Mouse (Mus musculus) left cerebral cortex, postnatal 4 days (tissue): ENCODE results near the gene Catsperd. TPM values are rescaled to one million over a fixed set of nuclear protein-coding genes. Genes with fewer than 3 reads are reported as not detected.

ENCODE experiments used
- DNase-seq: peaks from one replicate; pipeline ENCODE4 v3.0.0-alpha.2; 2022
- intact Hi-C: fragments of 180-260 bp; cut with DNase I; formaldehyde crosslinking; loops from one replicate; pipeline ENCODE4 v1.15.1; 2025
- total RNA-seq, 2 experiments: library from RNA; stranded (reverse); gene quantifications; 2 replicates each; pipeline ENCODE4 v1.2.3; 2021

The Catsperd gene
- total RNA-seq, 2 experiments from 2014 or later = 1.3 to 2.2 TPM

DNA sequence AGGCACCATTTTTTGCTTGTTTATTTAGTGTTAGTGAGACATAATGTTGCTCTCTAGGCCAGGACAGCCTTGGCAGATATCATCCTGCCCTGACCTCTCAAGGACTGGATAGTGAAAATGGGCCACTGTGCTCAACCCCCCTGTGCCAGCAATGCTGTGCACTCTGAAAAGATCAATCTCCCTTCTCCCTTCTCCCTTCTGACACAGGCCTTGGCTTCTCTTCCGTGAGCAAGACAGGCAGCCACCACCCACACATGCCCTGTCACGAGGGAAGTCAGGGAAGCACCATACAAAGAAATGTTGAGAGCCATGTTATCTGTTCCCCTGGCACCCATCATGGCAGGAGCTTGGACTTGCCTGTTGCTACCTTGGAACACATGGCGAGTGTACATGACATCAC, 27.4 kb downstream of the Catsperd start:
- intact Hi-C loops = no loop called here
- DNase-seq = no peak

DNA sequence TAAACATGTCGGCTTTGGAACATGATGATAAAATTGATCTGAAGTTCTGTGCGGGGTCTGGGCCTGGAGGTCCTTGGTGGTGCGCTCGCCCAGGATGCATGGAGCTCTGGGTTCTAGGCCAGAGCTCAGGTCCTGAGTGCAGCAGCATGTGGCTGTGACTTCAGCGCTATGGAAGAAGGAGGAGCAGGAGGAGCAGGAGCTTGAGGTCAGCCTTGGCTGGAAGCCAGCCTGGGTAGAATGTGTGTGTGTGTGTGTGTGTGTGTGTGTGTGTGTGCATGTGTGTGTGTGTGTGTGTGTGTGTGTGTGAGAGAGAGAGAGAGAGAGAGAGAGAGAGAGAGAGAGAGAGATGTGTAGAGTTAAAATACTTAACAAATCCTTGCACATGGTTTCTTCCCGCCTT, 28.2 kb downstream of the Catsperd start:
- intact Hi-C loops = no loop called here
- DNase-seq = no peak

DNA sequence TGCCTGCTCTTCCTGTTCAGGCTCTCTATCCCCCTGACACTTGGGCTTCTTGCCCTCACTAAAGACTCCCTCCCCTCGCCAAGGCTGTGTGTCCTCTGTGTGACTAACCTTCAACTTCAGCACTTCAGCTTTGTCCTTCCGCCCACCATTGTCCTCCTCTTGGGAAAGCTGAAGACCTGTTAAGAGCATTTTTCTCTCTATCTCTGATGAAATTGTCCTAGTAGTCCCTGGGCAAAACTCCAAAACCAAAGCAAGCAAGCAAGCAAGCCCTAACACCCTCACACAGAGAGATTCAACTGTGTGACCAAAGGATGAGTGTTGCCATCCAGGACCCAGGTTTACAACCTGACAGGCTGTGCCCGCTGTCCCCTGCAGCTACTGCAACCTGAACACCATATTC, 35.7 kb downstream of the Catsperd start:
- intact Hi-C loops = no loop called here
- DNase-seq = no peak

DNA sequence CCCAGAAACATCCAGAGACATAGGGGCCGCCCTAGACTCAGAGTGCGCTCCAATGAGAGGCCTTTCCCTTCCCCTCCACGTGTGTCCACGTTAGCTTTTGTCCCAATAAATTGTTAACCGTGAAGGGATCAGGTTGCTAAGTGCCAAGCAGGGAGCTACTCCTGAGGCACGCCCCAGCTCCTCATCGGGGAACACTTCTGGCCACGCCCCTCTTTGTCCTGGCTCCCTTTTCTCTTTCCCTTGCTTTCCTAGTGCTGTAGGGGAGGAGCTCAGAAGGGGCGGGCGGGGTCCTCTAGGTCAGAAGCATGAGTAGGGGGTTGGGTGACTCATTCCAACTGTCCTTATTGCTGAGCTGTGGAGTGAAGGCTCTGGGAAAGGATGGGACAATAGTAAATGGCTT, 36.4 kb downstream of the Catsperd start:
- DNase-seq = no peak
- intact Hi-C loops = no loop called here

DNA sequence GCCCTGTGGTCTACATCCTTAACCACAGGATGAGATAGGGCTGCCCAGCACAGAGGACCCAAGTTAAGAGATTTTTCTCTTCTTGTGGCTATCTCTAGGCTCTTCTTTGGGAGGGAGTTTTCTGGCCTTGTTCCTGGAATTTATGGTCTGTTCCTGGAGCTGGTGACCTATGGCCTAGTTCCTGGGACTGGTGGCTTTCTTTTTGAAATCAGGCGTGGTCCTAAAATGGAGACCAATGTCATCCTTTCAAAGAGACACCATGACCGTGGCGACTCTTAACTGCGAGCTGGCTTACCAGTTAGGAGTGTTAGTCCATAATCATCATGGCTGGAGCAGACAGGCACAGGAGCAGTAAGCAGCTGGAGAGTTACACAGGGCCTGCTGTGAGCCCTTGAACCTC, 38.4 kb downstream of the Catsperd start:
- intact Hi-C loops = no loop called here
- DNase-seq = no peak

DNA sequence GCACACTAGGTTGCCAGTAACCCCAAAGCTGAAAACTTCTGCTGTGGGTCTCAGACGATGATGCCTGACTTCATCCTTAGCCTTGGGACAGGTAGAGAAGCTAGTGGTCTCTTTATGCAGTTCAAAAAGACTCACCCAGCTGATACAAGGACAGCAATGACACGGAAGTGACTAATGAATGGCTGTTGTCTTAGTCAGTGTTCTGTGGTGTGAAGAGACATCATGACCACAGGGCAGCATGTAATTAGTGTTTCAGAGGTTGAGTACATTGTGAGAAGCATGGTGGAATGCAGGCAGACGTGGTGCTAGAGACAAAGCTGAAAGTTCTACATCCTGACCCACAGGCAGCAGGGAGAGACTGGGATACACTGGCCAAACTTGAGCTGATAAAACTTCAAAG, 39.6 kb downstream of the Catsperd start:
- intact Hi-C loops = no loop called here
- no peak for DNase-seq

DNA sequence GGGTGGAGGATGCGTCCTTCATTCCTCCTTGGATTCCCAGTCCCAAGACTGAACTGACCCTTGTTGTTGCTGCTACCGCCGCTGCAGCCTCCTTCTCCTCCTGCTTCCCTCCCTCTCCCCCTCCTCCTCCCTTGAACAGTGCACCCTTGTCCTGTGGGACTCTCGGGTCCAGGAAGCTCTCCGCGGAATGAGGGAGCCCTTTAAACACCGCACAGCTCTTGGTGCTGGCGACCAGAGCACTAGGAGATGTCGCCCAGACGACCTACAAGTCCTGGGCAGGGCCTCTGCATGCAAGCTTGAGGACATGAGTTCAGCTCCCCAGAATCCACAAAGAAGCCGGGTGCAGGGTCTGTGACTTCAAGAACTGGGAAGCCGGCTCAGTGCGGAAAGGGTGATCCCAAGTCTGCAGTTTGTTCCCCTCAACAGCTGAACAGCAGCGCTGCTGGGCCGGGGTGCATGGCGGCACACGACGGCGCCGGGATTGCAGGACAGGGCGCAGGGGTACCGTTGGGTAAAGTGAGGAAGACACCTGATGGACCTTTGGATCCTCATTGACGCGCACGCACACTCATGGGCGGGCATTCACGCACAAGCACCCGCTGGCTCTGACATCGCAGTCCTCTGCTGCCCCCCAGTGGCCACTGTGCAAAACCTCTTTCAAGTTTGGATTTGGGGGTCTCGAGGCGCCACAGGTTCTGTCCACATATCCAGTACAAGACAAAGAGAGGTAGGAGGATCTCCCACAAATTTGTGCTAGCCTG, 40.6 kb downstream of the Catsperd start:
- intact Hi-C loops = no loop called here
- peak; percentile 92 for DNase-seq

DNA sequence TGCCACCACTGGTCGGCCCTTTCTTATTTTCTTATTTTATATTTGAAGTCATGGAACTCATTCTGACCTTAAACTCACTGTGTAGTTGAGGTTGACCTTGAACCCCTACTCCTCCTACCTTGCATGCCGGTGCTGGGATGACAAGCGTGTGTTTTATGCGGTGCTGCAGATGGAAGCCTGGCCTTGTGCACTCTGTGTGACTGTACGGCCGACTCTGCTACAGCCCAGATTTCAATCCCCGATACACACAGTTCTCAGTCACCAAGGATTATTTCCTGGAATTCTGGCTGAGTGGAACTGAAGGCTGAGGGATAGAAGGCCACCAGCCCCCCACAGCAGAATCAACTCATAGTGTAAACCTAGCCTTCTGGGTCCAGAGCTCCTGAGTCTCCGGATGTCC, 41.8 kb downstream of the Catsperd start:
- DNase-seq = no peak
- intact Hi-C loops = no loop called here

DNA sequence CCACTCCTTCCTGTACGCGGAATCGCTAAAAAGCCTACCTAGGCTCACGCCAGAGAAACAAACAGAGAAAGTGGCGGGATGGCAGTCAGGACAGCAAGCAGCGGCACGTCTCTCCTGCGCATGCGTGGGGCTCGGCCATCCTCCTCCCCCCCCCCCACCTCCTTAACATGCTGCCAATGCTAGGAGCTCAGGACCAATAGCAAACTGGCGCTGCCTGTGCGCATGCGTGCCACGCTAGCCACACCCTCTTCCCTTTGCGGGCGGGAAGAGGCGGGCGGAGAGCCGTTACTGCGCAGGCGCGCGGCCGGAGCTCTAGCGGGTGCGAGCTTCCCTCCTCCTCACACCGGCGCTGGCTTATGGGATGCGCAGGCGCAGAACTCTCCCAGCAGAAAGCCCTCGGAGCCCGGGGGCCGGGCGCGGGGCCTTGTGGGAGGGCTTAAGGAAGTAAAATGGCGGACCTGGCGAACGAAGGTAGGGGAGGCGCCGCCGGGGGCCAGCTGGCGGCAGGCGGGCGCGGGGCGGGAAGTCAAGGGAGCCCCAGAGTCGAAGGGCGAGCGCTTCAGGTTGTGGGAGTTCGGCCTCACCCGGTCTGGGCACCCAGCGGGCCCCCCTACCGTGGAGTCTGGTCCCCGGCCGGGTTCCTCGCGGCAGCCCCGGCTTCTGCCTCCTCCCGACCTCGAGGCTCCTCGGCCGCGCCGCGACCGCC, 45.2 kb downstream of the Catsperd start, which contains the start of gene Ranbp3:
Gene Ranbp3, plus strand, starts transcription at position 354 of the 706 bp plus-strand sequence.
- intact Hi-C loops = no loop called here

DNA sequence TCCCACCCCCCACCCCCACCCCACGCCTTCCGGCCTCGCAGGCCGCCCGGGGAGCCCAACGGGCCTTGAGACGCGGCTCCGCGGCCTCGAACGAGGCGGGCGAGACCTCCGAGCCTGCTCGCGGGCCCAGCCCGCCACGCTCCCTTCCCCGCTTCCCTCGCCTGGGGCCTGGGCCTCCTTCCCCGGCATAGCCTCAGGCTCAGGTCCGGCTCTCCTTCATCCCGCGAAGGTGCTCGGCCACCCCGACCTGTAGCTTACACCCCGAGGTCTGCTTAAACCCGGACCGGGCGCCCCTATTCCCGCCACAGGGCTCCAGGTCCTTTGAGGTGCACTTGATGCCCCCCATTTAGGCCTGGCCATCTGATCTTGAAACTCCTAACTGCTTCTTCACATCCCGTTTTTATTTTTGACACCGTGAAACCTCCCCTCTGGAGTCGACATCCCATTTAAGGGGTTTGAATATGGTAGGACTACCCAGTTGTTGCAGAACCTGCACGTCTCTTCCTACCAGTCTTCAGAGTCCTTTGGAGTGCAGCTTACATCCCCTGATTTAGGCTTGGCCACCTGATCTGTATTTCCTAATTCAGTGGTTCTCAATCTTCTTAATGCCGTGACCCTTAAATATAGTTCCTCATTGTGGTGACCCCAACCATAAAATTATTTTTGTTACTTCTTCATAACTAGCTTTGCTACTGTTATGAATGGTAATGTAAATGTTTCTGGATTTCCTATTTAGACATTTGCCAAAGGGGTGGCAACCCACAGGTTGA, 45.9 kb downstream of the Catsperd start:
- intact Hi-C loops = no loop called here
- DNase-seq = peak; percentile 15

More for the DNA sequence above, 45.2 kb downstream of the Catsperd start, which contains the start of gene Ranbp3:
- DNase-seq = peak; percentile 100

DNA sequence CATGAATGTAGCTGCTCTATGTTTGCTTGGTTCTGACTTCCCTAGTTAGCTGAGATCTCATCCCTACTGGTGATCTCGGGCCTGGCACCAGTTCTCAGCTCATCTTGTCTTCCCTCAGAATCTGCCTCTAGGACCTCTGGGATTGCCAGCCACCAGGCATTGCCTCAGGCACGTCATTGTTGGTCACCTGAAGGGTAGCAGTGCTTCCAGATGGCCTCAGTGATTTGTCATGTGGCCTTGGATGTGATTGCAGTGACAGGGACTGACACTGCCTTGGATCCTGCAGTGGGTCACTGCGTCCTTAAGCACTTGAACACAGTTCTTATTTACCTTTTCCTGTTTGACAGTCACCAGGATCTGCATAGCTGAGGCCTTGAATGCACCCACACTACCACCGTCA, 53.8 kb downstream of the Catsperd start:
- intact Hi-C loops = no loop called here
- no peak for DNase-seq

DNA sequence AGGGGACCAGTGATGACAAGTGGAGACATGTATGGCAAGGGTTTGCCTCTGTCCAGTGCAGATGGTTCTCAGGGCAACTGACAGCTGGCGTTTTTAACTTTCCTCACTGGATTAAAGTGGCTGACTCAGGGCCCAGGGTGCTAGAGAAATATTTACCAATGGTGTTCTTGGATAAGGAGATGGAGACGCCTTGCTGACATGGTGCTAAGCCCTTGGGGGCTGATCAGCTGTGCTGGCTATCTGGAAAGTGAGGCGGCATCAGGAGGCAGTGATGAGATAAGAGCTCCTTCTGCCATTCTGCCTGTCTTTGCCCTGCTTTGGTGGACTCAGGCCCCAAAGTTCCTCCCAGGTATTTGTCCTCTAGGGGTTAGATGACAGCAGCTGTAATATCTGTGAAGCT, 54.9 kb downstream of the Catsperd start:
- intact Hi-C loops = no loop called here
- DNase-seq = no peak

DNA sequence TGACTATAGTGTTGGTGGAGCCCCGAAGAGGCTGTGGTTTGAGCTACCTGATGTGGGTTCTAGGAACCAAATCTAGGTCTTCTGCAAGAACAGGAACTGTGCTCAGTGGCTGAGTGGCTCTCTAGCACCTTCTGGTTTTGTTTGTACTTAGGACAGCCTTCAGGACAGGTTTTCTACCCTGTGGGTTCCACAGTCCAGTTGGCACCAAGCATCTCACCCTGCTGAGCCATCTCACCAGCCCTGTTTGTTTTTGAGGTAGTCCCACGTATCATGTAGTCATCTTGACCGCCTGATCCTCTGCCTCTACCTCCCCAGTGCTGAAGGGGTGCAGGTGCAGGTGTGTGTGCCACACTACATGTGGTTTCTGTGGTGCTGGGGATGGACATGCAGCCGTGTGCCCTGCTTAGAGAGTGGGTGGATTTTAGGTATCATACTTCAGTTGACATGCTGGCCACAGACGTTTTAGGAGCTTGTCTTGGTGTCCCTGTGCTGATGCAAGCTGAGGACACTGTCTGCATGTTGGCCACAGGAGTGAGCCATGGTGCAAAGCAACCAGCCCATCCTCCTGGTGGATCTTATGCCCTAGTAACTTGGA, 55.7 kb downstream of the Catsperd start:
- DNase-seq = no peak
- intact Hi-C loops = no loop called here

DNA sequence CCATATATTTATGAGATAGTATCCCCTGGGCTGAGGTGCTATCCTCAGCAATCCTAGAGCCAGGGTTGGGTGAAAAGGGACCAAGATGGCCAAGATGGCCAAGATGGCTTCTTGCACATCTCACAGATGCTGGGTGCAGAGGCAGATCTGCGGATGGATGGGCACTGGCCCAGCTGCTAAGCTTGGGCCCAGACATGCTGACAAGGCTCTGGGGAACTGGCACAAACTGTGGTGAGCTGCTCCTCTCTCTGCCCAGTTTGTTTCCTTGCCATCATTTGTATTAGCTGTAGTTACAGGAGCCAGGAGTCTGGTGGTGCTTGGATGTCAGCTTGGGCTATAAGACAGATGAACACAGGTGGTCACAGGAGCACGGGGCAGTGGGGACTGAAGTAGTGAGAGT, 56.7 kb downstream of the Catsperd start:
- peak; percentile 29 for DNase-seq
- intact Hi-C loops = no loop called here

DNA sequence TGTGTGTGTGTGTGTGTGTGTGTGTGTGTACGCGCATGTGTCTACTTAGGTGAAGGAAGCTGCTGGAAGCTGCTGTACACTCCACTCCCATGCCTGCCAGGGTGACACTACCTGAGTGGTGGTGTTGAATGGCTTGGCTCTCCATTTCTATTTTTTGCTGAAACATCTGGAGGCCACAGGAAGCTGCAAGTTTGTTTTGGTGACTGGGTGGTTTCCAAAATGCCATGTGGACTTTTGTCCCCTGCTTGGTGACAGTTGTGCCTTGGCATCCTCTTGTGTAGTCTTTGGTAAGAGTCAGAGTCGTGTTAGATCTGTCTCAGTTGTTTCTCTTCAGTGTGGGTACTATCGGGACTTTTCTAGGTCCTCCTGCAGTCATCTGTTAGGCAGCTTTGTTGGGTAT, 58.9 kb downstream of the Catsperd start:
- intact Hi-C loops = no loop called here
- DNase-seq = no peak

DNA sequence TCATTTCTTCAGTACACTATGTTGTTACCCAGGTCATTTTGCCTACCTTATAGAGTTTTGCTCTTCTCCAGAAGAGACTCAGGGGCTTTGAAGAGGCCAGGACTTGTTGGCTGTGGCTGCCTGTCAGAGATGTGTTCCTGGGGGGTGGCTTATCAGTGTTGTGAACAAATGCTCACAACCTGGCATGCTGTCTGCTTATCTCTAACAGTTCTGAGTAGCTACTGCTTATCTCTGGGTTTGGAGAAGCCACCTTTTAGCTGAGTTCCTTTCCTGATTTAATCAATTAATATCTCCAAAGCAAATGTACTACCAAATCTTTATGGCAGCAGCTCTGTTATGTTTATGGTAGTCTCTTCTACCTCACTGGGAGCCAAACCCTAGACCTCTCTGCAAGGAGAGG, 60.1 kb downstream of the Catsperd start:
- no peak for DNase-seq
- intact Hi-C loops = no loop called here

DNA sequence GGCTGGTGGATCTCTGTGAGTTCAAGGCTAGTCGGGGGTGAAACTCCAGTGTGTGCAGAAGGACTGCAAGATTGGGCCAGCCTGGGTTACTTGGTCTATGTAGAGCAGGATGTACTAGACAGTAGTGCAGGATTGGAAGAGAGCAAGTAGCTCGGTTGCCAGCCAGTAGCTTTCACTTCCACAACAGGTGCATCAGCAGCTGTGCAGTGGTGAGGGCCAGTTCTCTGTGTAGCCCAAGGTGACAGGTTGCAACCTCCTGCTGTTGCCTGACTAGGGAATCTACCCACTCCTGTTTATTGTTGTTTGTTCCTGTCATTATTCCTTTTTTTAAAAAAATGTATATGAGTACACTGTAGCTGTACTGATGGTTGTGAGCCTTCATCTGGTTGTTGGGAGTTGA, 60.7 kb downstream of the Catsperd start:
- intact Hi-C loops = no loop called here
- DNase-seq = no peak

DNA sequence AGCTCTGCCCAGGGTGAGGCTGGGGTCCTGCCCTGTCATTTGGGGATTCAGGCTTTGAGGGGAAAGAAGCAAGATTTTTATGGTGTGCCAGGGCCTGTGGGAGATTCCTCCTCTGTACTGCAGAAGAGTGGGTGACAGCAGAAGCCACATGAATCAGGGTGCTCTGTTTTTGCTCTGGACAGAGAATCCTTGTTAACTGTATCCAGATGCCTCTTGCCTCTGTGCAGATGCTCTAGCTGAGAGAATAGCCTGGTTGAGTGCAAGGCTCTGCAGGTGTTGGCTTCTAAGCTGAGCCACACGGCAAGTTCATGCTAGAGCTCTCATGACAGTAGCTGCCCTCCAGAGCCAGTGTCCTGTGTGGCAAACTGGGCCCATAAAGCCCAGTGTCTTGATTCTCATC, 65.5 kb downstream of the Catsperd start:
- intact Hi-C loops = no loop called here
- DNase-seq = no peak

DNA sequence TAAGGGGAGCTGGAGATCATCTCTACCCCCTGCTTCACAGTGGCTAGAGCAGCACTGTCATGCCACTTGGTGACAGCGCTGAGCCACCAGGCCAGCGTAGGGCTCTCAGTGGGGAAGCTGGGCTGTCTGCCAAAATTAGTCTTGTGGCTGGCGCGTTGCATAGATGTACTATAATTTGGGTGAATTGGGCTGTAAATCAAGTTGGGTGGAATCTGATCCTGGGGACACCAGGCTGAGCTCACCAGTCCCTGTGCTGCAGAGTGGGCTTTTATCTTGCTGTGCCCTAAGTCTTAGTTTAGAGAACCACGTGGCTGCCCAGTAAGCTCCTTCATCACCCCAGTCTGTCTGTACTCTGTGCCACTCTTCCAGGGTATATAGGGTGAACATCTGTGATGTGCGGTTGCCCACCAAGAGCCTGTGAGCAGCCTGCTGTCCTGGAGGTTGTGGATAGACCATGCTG, 65.9 kb downstream of the Catsperd start:
- intact Hi-C loops = no loop called here

DNA sequence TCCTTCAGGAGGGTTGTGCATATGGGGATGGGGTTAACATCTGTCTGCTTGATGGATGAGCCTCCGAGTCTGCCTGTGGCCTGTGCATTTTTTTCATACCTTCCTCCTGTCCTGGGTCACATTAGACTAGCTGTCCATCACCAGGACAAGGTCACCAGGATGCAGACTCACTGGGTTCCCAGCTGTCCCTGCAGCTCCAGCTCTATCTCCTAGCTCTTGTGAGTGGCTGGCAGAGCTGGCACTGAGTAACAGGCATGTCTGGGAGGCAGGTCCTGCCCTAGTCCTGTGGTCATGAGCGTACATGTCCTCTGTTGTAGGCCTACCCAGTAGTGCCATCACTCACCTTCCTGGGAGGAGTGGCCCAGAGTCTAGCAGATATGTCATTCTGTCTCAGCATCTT, 72.5 kb downstream of the Catsperd start:
- intact Hi-C loops = no loop called here
- no peak for DNase-seq

More for the DNA sequence above, 65.9 kb downstream of the Catsperd start:
- DNase-seq = peak; percentile 83

DNA sequence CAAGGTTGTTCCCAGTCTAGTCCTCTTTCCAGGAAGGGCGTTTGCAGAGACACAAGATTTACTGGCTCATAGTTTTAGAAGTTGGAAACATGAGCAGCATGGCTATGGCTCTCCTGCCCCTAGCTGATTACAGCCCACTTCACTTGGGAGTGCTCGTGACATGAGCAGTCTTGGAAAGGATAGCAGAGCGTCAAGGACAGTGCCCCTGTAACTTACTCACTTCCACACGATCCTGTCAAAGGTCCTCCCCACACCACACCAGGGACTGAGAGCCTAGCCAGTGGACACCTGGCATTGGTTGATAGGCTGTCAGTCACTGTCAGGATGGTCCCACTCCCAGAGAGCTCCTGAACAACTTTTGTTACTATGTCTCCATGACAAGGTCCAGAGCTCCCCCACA, 75.1 kb downstream of the Catsperd start:
- intact Hi-C loops = no loop called here
- DNase-seq = no peak
